Mouse (Mus musculus): ENCODE results near the gene Nrp2. TPM values are rescaled to one million over a fixed set of nuclear protein-coding genes. Genes with fewer than 3 reads are reported as not detected.
A peak's percentile ranks its signal among the peaks of the same experiment; 100 is the strongest.

Nrp2 gene
- polyA plus RNA-seq, 1 experiment from 2014 or later, result 6.1 TPM

DNA sequence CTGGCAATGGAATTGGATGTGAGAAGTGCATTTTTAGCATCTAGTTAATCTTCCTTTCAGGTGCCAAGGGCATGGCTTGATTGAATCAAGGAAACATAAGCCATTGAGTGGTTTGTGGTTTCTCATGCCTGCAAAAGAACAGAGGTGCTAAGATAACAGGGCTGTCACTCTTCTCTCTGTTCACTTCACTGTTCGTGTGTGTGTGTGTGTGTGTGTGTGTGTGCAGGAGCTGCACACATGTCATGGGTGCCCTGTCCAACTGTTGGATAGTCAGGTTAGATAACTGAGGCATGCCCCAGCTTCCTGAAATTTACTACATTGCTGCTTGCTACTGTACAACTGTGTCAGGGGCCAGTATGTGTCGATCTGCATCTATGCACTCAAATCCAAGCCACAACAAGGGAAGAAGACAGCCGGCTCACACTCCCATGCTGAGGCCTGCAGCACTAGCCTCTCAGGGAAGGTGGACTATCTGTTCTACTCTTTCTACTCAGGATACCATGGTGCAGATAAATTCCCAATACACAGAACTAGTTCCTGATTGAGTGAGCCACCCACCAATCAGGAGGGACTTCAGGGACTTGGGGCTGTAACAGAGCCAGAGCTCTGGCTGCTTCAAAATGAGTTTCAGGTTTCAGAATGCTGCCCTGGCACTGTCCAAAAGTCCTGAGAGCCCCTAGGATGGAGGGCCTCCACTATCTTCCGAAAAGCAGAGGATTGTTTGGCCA is 126.8 kb downstream of the Nrp2 start:
- WGBS, result 37% methylated on average over 4 of the region's 4 CpGs
- Histone ChIP-seq H3K4me1 (ENCODE audit: control insufficient read depth in 2 of 2, insufficient read depth in 2 of 2, low read length in 2 of 2) (peaks cover 20 to 23% of the 10 kb centered on the region in 2 experiments), H3K27ac (replicated peaks in 1 of 2; ENCODE audit: control insufficient read depth in 1 of 2, insufficient read depth in 1 of 2, low read depth in 2 of 2, low read length in 2 of 2) (0 out of 4 replicates have a peak overlapping the region, but pooled peaks of 1 of the 2 experiments have one; percentile 46), H3K27me3 (ENCODE audit: control insufficient read depth, insufficient read depth, low read length) (no peaks in the 10 kb centered on the region), H3K36me3 (ENCODE audit: control insufficient read depth, insufficient read depth, low read length) (no peaks in the 10 kb centered on the region), H3K9ac (ENCODE audit: low read length) (no peak overlapping the region), H3K4me3 (ENCODE audit: control insufficient read depth in 1 of 2, insufficient read depth in 1 of 2, low read depth in 1 of 2, low read length in 2 of 2) (no peak overlapping the region), H3K9me3 (ENCODE audit: control insufficient read depth, low read length) (no peaks in the 10 kb centered on the region), H3K4me2 (ENCODE audit: low read length) (peak overlapping the region; percentile 38)
- no peak for ATAC-seq (ENCODE audit: insufficient number of reproducible peaks, insufficient read depth, low FRiP score, low read depth)

DNA sequence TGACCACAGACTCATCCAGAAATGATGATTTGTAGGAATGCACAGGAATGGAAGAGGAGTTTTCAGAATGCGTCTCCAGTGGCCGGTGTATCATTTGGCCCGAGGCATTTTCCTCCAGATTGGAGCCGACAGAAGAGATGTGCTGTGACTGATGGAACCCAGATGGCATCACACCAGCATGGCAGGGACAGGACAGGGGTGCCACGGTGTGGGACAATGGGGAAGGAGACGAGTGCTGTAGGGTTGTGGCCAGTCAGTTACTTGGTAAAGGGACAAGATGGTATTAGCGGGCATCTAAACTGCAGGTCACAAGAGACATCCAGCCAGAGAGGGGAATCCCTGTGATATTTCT is 127.3 kb downstream of the Nrp2 start:
- H3K9me3 ChIP-seq (ENCODE audit: control insufficient read depth, low read length), result no peaks in the 10 kb centered on the region

DNA sequence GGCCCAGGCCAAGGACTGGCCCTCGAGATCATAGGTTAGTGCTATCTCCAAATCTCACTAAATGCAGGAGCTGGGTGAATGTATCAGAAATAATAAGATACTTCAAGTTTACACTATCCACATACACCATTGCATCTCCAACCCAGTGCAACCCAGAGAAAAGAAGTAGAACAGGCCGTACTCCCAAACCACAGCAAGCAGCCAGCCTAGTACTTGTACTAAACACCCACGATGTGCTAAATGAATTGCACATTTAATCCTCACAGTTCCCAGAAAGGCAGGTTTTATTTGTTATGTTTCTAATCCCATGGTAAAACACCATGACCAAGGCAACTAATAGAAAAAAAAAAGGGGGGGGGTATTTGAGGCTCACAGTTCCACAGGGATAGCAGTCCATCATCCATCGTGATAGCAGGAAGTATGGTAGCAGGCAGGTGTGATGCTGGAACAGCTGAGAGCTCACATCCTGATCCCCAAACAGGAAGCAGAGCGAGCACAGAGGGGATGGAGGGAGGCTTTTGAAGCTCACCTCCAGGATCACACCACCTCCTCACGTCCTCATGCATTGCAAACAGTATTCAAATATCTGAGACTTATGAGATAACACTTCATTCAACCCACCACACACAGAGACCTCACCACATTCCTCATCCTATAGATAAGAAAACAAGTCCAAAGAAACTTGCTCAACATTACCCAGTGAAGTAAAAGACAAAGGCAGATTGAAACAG is 128.8 kb downstream of the Nrp2 start:
- peaks cover 20 to 23% of the 10 kb centered on the region in 2 experiments for H3K4me1 ChIP-seq (ENCODE audit: control insufficient read depth in 2 of 2, insufficient read depth in 2 of 2, low read length in 2 of 2)
- ATAC-seq (ENCODE audit: insufficient number of reproducible peaks, insufficient read depth, low FRiP score, low read depth), result no peak
- H3K9ac ChIP-seq (ENCODE audit: low read length), result no peak overlapping the region
- no peaks in the 10 kb centered on the region for H3K36me3 ChIP-seq (ENCODE audit: control insufficient read depth, insufficient read depth, low read length)
- H3K9me3 ChIP-seq (ENCODE audit: control insufficient read depth, low read length), result no peaks in the 10 kb centered on the region
- H3K27me3 ChIP-seq (ENCODE audit: control insufficient read depth, insufficient read depth, low read length), result no peaks in the 10 kb centered on the region
- no peak overlapping the region for H3K4me3 ChIP-seq (ENCODE audit: control insufficient read depth in 1 of 2, insufficient read depth in 1 of 2, low read depth in 1 of 2, low read length in 2 of 2)
- 71% methylated on average over 6 of the region's 6 CpGs for WGBS
- no peak overlapping the region for H3K27ac ChIP-seq (replicated peaks in 1 of 2; ENCODE audit: control insufficient read depth in 1 of 2, insufficient read depth in 1 of 2, low read depth in 2 of 2, low read length in 2 of 2)
- H3K4me2 ChIP-seq (ENCODE audit: low read length), result no peak overlapping the region

More for the DNA sequence above, 127.3 kb downstream of the Nrp2 start:
- Histone ChIP-seq H3K9ac (ENCODE audit: low read length) (no peak overlapping the region), H3K27me3 (ENCODE audit: control insufficient read depth, insufficient read depth, low read length) (no peaks in the 10 kb centered on the region), H3K4me3 (ENCODE audit: control insufficient read depth in 1 of 2, insufficient read depth in 1 of 2, low read depth in 1 of 2, low read length in 2 of 2) (no peak overlapping the region), H3K4me2 (ENCODE audit: low read length) (peak overlapping the region; percentile 38), H3K27ac (replicated peaks in 1 of 2; ENCODE audit: control insufficient read depth in 1 of 2, insufficient read depth in 1 of 2, low read depth in 2 of 2, low read length in 2 of 2) (no peak overlapping the region), H3K4me1 (ENCODE audit: control insufficient read depth in 2 of 2, insufficient read depth in 2 of 2, low read length in 2 of 2) (peaks cover 20 to 23% of the 10 kb centered on the region in 2 experiments), H3K36me3 (ENCODE audit: control insufficient read depth, insufficient read depth, low read length) (no peaks in the 10 kb centered on the region)
- no peak for ATAC-seq (ENCODE audit: insufficient number of reproducible peaks, insufficient read depth, low FRiP score, low read depth)
- 37% methylated on average over 7 of the region's 7 CpGs for WGBS

DNA sequence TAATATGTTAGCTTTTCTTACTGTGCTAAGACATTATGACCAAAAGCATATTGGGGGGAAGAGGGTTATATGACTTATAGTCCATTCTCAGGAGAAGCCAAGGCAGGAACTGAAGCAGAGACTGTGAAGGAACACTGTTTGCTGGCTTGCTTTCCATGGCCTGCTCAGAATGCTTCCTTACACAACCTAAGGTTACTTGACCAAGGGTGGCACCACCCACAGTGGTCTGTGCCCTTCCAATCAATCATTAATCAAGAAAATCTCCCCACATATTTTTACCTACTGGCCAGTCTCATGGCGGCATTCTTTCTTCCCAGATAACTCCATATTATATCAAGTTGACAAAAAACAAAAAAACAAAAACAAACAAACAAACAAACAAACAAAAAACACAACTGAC is 130.3 kb downstream of the Nrp2 start:
- no peaks in the 10 kb centered on the region for H3K27me3 ChIP-seq (ENCODE audit: control insufficient read depth, insufficient read depth, low read length)
- 85% methylated on average over 1 of the region's 1 CpGs for WGBS
- peaks cover 12% of the 10 kb centered on the region in 2 experiments for H3K4me1 ChIP-seq (ENCODE audit: control insufficient read depth in 2 of 2, insufficient read depth in 2 of 2, low read length in 2 of 2)
- H3K4me3 ChIP-seq (ENCODE audit: control insufficient read depth in 1 of 2, insufficient read depth in 1 of 2, low read depth in 1 of 2, low read length in 2 of 2), result no peak overlapping the region
- no peak for ATAC-seq (ENCODE audit: insufficient number of reproducible peaks, insufficient read depth, low FRiP score, low read depth)
- no peaks in the 10 kb centered on the region for H3K9me3 ChIP-seq (ENCODE audit: control insufficient read depth, low read length)
- H3K36me3 ChIP-seq (ENCODE audit: control insufficient read depth, insufficient read depth, low read length), result no peaks in the 10 kb centered on the region
- H3K4me2 ChIP-seq (ENCODE audit: low read length), result no peak overlapping the region
- no peak overlapping the region for H3K27ac ChIP-seq (replicated peaks in 1 of 2; ENCODE audit: control insufficient read depth in 1 of 2, insufficient read depth in 1 of 2, low read depth in 2 of 2, low read length in 2 of 2)
- H3K9ac ChIP-seq (ENCODE audit: low read length), result no peak overlapping the region

- Histone ChIP-seq H3K4me3 (ENCODE audit: control insufficient read depth in 1 of 2, insufficient read depth in 1 of 2, low read depth in 1 of 2, low read length in 2 of 2) (no peak overlapping the region), H3K36me3 (ENCODE audit: control insufficient read depth, insufficient read depth, low read length) (no peaks in the 10 kb centered on the region), H3K9me3 (ENCODE audit: control insufficient read depth, low read length) (no peaks in the 10 kb centered on the region), H3K9ac (ENCODE audit: low read length) (no peak overlapping the region), H3K27ac (replicated peaks in 1 of 2; ENCODE audit: control insufficient read depth in 1 of 2, insufficient read depth in 1 of 2, low read depth in 2 of 2, low read length in 2 of 2) (no peak overlapping the region), H3K4me2 (ENCODE audit: low read length) (no peak overlapping the region), H3K27me3 (ENCODE audit: control insufficient read depth, insufficient read depth, low read length) (no peaks in the 10 kb centered on the region), H3K4me1 (ENCODE audit: control insufficient read depth in 2 of 2, insufficient read depth in 2 of 2, low read length in 2 of 2) (peaks cover 8 to 9% of the 10 kb centered on the region in 2 experiments)
- 73% methylated on average over 1 of the region's 1 CpGs for WGBS
- ATAC-seq (ENCODE audit: insufficient number of reproducible peaks, insufficient read depth, low FRiP score, low read depth), result no peak
Observed at GRCm38 (mm10) chr1:62834443-62835185, 131.5 kb downstream of the Nrp2 start.

DNA sequence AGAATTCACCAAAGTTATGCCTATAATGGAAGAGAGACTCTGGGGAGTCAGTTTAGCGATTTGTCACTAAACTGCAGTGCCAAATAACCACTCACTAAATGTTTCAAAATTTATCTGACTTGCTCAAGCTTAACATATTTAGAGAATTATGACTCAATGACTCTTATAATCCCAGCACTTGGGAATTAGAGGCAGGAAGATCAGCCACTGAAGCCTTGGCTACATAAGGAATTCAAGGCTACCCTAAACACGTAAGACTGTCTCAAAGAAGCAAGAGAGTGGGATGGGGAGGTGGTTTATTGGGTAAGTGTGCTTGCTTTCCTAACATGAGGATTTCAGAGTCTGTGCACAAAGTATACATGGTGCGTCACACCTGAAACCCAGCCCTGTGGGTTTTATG is 135.0 kb downstream of the Nrp2 start:
- WGBS, result 88% methylated on average over 3 of the region's 3 CpGs
- no peak overlapping the region for H3K4me3 ChIP-seq (ENCODE audit: control insufficient read depth in 1 of 2, insufficient read depth in 1 of 2, low read depth in 1 of 2, low read length in 2 of 2)
- no peaks in the 10 kb centered on the region for H3K27me3 ChIP-seq (ENCODE audit: control insufficient read depth, insufficient read depth, low read length)
- H3K4me2 ChIP-seq (ENCODE audit: low read length), result no peak overlapping the region
- no peaks in the 10 kb centered on the region for H3K9me3 ChIP-seq (ENCODE audit: control insufficient read depth, low read length)
- no peaks in the 10 kb centered on the region for H3K4me1 ChIP-seq (ENCODE audit: control insufficient read depth in 2 of 2, insufficient read depth in 2 of 2, low read length in 2 of 2)
- no peak overlapping the region for H3K9ac ChIP-seq (ENCODE audit: low read length)
- H3K36me3 ChIP-seq (ENCODE audit: control insufficient read depth, insufficient read depth, low read length), result no peaks in the 10 kb centered on the region
- no peak for ATAC-seq (ENCODE audit: insufficient number of reproducible peaks, insufficient read depth, low FRiP score, low read depth)
- no peak overlapping the region for H3K27ac ChIP-seq (replicated peaks in 1 of 2; ENCODE audit: control insufficient read depth in 1 of 2, insufficient read depth in 1 of 2, low read depth in 2 of 2, low read length in 2 of 2)

DNA sequence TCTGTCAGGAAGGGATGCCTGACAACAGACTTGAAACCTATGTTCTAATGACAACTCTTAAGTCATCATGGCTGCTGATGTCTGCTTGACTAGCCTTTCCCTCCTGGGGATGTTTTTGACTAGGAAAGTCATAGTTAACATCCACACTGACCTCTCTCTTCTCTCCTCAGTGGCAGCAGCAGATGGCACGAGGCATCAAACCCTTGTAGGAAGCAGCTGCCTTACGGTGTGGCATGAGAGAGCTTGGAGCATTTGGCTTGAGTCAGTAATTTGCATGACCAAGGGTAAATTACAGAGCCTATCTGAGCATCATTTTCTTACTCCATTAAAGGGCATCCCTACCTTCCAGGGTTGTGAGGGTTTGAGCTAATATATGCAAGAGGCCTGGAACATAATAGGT is 135.5 kb downstream of the Nrp2 start:
- no peaks in the 10 kb centered on the region for H3K27me3 ChIP-seq (ENCODE audit: control insufficient read depth, insufficient read depth, low read length)
- 68% methylated on average over 2 of the region's 2 CpGs for WGBS
- no peak overlapping the region for H3K4me2 ChIP-seq (ENCODE audit: low read length)
- no peak overlapping the region for H3K4me3 ChIP-seq (ENCODE audit: control insufficient read depth in 1 of 2, insufficient read depth in 1 of 2, low read depth in 1 of 2, low read length in 2 of 2)
- no peak overlapping the region for H3K27ac ChIP-seq (replicated peaks in 1 of 2; ENCODE audit: control insufficient read depth in 1 of 2, insufficient read depth in 1 of 2, low read depth in 2 of 2, low read length in 2 of 2)
- no peaks in the 10 kb centered on the region for H3K4me1 ChIP-seq (ENCODE audit: control insufficient read depth in 2 of 2, insufficient read depth in 2 of 2, low read length in 2 of 2)
- no peak overlapping the region for H3K9ac ChIP-seq (ENCODE audit: low read length)
- no peaks in the 10 kb centered on the region for H3K9me3 ChIP-seq (ENCODE audit: control insufficient read depth, low read length)
- no peak for ATAC-seq (ENCODE audit: insufficient number of reproducible peaks, insufficient read depth, low FRiP score, low read depth)
- no peaks in the 10 kb centered on the region for H3K36me3 ChIP-seq (ENCODE audit: control insufficient read depth, insufficient read depth, low read length)
